In genomic region chr14:10531748-10532500, GRCm38 (mm10) we compare ENCODE assay signal across 15 mouse cellular contexts.
"Had no signal": no experiment of that assay in that cellular context is flagged by ENCODE, and none has a peak within 500 bp of the region (broad histone marks: within the 10 kb centered on the region; RNA-seq: fewer than 3 reads in every experiment).

No protein-coding gene starts in this region.

- H3K4me2 ChIP-seq: limb, embryonic 13.5 days; liver, embryonic 11.5 days; liver, embryonic 15.5 days; lung, embryonic 15.5 days; midbrain, embryonic 12.5 days; stomach, embryonic 15.5 days had no signal

- H3K4me1 ChIP-seq: limb, embryonic 13.5 days; liver, embryonic 15.5 days; lung, embryonic 15.5 days; midbrain, embryonic 12.5 days; stomach, embryonic 15.5 days had no signal

- H3K36me3 ChIP-seq: limb, embryonic 13.5 days; liver, embryonic 15.5 days; lung, embryonic 15.5 days; midbrain, embryonic 12.5 days; stomach, embryonic 15.5 days had no signal

- H3K27ac ChIP-seq: layer of hippocampus, adult 2 months; limb, embryonic 13.5 days; liver, embryonic 15.5 days; lung, embryonic 15.5 days; macrophage; midbrain, embryonic 12.5 days; stomach, embryonic 15.5 days had no signal

- H3K9ac ChIP-seq: limb, embryonic 13.5 days; liver, embryonic 15.5 days; lung, embryonic 15.5 days; midbrain, embryonic 12.5 days; stomach, embryonic 15.5 days had no signal

- H3K9me3 ChIP-seq: limb, embryonic 13.5 days; liver, embryonic 15.5 days; lung, embryonic 15.5 days; megakaryocyte, embryonic 14.5 days; midbrain, embryonic 12.5 days; stomach, embryonic 15.5 days had no signal

- DNase-seq: kidney, adult 8-10 months; lung, postnatal 14 days; right cerebral cortex, adult 18-20 months; right cerebral cortex, postnatal 25 days; spleen, adult 18-20 months; thymus, postnatal 36 days had no signal

- H3K4me3 ChIP-seq: layer of hippocampus, adult 2 months; limb, embryonic 13.5 days; liver, embryonic 15.5 days; lung, embryonic 15.5 days; megakaryocyte, embryonic 14.5 days; midbrain, embryonic 12.5 days; stomach, embryonic 15.5 days had no signal

- H3K27me3 ChIP-seq: limb, embryonic 13.5 days; liver, embryonic 15.5 days; lung, embryonic 15.5 days; megakaryocyte, embryonic 14.5 days; midbrain, embryonic 12.5 days; stomach, embryonic 15.5 days had no signal
